Mouse (Mus musculus): ENCODE measurements around the gene Unc5c. TPM values are rescaled to one million over a fixed set of nuclear protein-coding genes. Genes with fewer than 3 reads are reported as not detected.

The Unc5c gene
- polyA plus RNA-seq (2014; fragmentation: Illumina TruSeq; extraction: RNeasy Lipid Tissue Mini Kit (QIAGEN cat#74804); ENCODE audit: low read depth, low replicate concordance), result 0.09 TPM

GRCm38 (mm10) chr3:141465104-141465705 is at the start of gene Unc5c:
TSS of gene Unc5c (plus strand) at chr3:141465216.

